In the genomic region with DNA sequence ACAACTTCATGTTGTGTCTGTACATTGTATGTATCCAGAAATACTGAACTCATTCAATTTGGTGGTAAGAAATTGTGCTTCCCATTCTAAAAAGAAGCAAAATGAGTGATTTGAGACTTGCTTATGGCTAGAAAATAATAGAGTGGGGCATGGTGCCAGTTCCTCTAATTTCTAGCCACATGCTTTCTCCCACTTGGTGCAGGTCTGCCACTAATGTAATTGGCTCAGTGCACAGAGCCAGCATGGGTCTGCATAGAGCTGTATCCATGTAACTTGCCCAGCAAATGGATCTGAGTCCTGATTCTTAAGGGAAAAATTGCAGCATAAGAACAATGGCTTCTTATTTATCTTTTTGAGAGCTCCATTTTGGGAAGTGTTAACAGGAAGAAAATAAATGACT, we compare ENCODE assay signal across 16 mouse cellular contexts.
DNase-seq lines count a peak whose midpoint lies in the region; ATAC-seq lines count a peak whose summit lies in the region.
"Had no signal": no experiment of that assay in that cellular context is flagged by ENCODE, and none has a peak within 500 bp of the region (broad histone marks: within the 10 kb centered on the region; RNA-seq: fewer than 3 reads in every experiment).

No protein-coding gene starts in this region.

- DNase-seq in cerebellum, postnatal 25 days, result peak; percentile 63 to 84
- peak; percentile 18 to 21 for DNase-seq in layer of hippocampus, postnatal 36 days
- no peak for DNase-seq in embryo, embryonic 10 days (ENCODE audit: low spot score)
- no peak for DNase-seq in right cerebral cortex, postnatal 14 days
- DNase-seq: gastrocnemius, postnatal 14 days; lung, embryonic 14.5 days; retina, postnatal 1 day; thymus, adult 18-20 months had no signal

- no peak overlapping the region for H3K4me3 ChIP-seq in hindbrain, embryonic 15.5 days
- H3K4me3 ChIP-seq in hindbrain, embryonic 12.5 days, result no peak overlapping the region
- H3K4me3 ChIP-seq: kidney, embryonic 15.5 days; megakaryocyte, embryonic 14.5 days had no signal

- no peaks in the 10 kb centered on the region for H3K27me3 ChIP-seq in hindbrain, embryonic 15.5 days
- H3K27me3 ChIP-seq in hindbrain, embryonic 12.5 days, result no peaks in the 10 kb centered on the region
- H3K27me3 ChIP-seq: kidney, embryonic 15.5 days; megakaryocyte, embryonic 14.5 days had no signal

- H3K36me3 ChIP-seq in hindbrain, embryonic 15.5 days, result no peaks in the 10 kb centered on the region
- no peaks in the 10 kb centered on the region for H3K36me3 ChIP-seq in hindbrain, embryonic 12.5 days
- H3K36me3 ChIP-seq: G1E; kidney, embryonic 15.5 days had no signal

- H3K4me1 ChIP-seq in hindbrain, embryonic 15.5 days (replicated peaks), result no peaks in the 10 kb centered on the region
- no peaks in the 10 kb centered on the region for H3K4me1 ChIP-seq in hindbrain, embryonic 12.5 days
- H3K4me1 ChIP-seq: kidney, embryonic 15.5 days; megakaryocyte, embryonic 14.5 days had no signal

- H3K27ac ChIP-seq in hindbrain, embryonic 15.5 days (replicated peaks), result no peak overlapping the region
- H3K27ac ChIP-seq in hindbrain, embryonic 12.5 days, result no peak overlapping the region
- H3K27ac ChIP-seq: kidney, embryonic 15.5 days had no signal

- H3K9me3 ChIP-seq in hindbrain, embryonic 15.5 days, result no peaks in the 10 kb centered on the region
- H3K9me3 ChIP-seq in hindbrain, embryonic 12.5 days (replicated peaks), result no peaks in the 10 kb centered on the region
- H3K9me3 ChIP-seq: kidney, embryonic 15.5 days had no signal

- ATAC-seq in hindbrain, embryonic 15.5 days (ENCODE audit: low FRiP score, low read depth), result peak; percentile 72; the same call in 1 of the 2 replicates
- no peak for ATAC-seq in hindbrain, embryonic 12.5 days (ENCODE audit: low FRiP score)
- peak; percentile 95 for ATAC-seq in cerebellum, adult (ENCODE audit: insufficient number of reproducible peaks, low FRiP score, low TSS enrichment)
- ATAC-seq: activated CD4-positive, CD25-positive, alpha-beta regulatory T cell, adult 4 months had no signal

- H3K9ac ChIP-seq in hindbrain, embryonic 15.5 days, result no peak overlapping the region
- H3K9ac ChIP-seq in hindbrain, embryonic 12.5 days, result no peak overlapping the region
- H3K9ac ChIP-seq: kidney, embryonic 15.5 days; lung, embryonic 14.5 days had no signal

- H3K4me2 ChIP-seq in hindbrain, embryonic 15.5 days, result no peak overlapping the region
- no peak overlapping the region for H3K4me2 ChIP-seq in hindbrain, embryonic 12.5 days (replicated peaks)
- H3K4me2 ChIP-seq: heart, embryonic 11.5 days; kidney, embryonic 15.5 days; lung, embryonic 14.5 days had no signal

Comparison
In these comparisons a context has a peak if more than half of its experiments do, and no peak if none do; other contexts are left out.
1. DNase-seq: peak in cerebellum, postnatal 25 days (2 of 2) and layer of hippocampus, postnatal 36 days (2 of 2); none in embryo, embryonic 10 days (single experiment) and right cerebral cortex, postnatal 14 days (single experiment).